Mouse (Mus musculus): ENCODE data around the gene Abcc2.

DNA sequence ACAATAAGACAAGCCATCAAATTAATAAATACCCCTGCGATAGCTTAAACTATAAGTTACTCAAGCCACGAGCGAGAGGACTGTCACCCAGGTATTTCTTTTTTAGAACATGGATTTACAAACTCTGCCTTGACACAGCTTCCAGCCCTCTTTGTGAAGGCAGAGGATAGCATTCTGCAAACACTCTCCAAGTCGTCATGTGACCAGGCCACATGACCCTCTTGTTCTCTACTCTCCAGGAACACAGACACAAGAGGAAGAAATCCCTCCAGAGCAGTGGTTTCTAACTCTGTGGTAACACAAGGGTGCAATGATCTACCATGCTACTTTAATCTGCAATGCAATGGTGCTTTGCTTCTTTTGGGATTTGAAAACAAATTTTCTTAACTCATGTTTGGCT is 88.4 kb downstream of the Abcc2 start:
- TF ChIP-seq CTCF (IDR thresholded peaks at IDR 0.05; ENCODE audit: low read depth, low read length) (no peak), POLR2A (IDR thresholded peaks at IDR 0.05; ENCODE audit: extremely low read depth, insufficient read depth, low read length) (no peak)

Measured in liver, adult 2 months (tissue).